Mouse (Mus musculus) yolk sac, embryonic 10.5 days (tissue): ENCODE data around the gene Psmg4.

Source experiments
- DNase-seq: peaks from one replicate; pipeline ENCODE4 v3.0.0-alpha.2; 2017; ENCODE audit warnings: low spot score

The Psmg4 gene

GRCm38 (mm10) chr13:34148767-34149392 is 13.9 kb upstream of the Psmg4 start:
- peak; percentile 49 for DNase-seq

- no peak for DNase-seq
Measured at GRCm38 (mm10) chr13:34149463-34150176, 13.1 kb upstream of the Psmg4 start.

GRCm38 (mm10) chr13:34150271-34151027 is 12.3 kb upstream of the Psmg4 start:
- peak; percentile 56 for DNase-seq

- DNase-seq: no peak
Measured at GRCm38 (mm10) chr13:34151425-34151824, 11.3 kb upstream of the Psmg4 start.

- peak; percentile 50 for DNase-seq
Measured at GRCm38 (mm10) chr13:34152695-34153094, 10.1 kb upstream of the Psmg4 start.

GRCm38 (mm10) chr13:34153254-34154011 is 9.3 kb upstream of the Psmg4 start:
- DNase-seq: no peak

- DNase-seq: peak; percentile 58
Measured at GRCm38 (mm10) chr13:34154217-34154930, 8.4 kb upstream of the Psmg4 start.

- DNase-seq: no peak
Measured at GRCm38 (mm10) chr13:34154931-34155272, 7.9 kb upstream of the Psmg4 start.

- no peak for DNase-seq
Measured at GRCm38 (mm10) chr13:34156133-34156839, 6.5 kb upstream of the Psmg4 start.

GRCm38 (mm10) chr13:34156840-34157185 is 6.0 kb upstream of the Psmg4 start:
- no peak for DNase-seq

- DNase-seq: no peak
Measured at GRCm38 (mm10) chr13:34157596-34158157, 5.1 kb upstream of the Psmg4 start.

GRCm38 (mm10) chr13:34159926-34160325 is 2.8 kb upstream of the Psmg4 start:
- no peak for DNase-seq

- no peak for DNase-seq
Measured at GRCm38 (mm10) chr13:34163304-34163975, 676 bp downstream of the Psmg4 start.

GRCm38 (mm10) chr13:34174025-34174424 is 11.3 kb downstream of the Psmg4 start:
- DNase-seq: no peak

- no peak for DNase-seq
Measured at GRCm38 (mm10) chr13:34181624-34182023, 18.9 kb downstream of the Psmg4 start.

GRCm38 (mm10) chr13:34185371-34185770 is 22.6 kb downstream of the Psmg4 start:
- no peak for DNase-seq

GRCm38 (mm10) chr13:34187571-34187970 is 24.8 kb downstream of the Psmg4 start:
- peak; percentile 45 for DNase-seq

- DNase-seq: peak; percentile 49
Measured at GRCm38 (mm10) chr13:34192414-34193191, 29.8 kb downstream of the Psmg4 start.

GRCm38 (mm10) chr13:34193384-34193783 is 30.6 kb downstream of the Psmg4 start:
- DNase-seq: no peak
